Mouse (Mus musculus) bone marrow macrophage, adult 2 months (primary cell): ENCODE data around the gene Gm20547. TPM values are rescaled to one million over a fixed set of nuclear protein-coding genes. Genes with fewer than 3 reads are reported as not detected.
"Not testable (repeated sequence)": the region's sequence is repeated elsewhere in the genome, so short reads cannot be mapped to it uniquely, and the experiment has no call there.

Experiments used
- H3K27ac ChIP-seq: 2 replicates; pipeline ENCODE4 v1.5.1; 2012; ENCODE audit warnings: low read depth, low read length; ENCODE audit not compliant: insufficient read depth
- H3K4me1 ChIP-seq: 2 replicates; pipeline ENCODE4 v1.6.1; 2012; ENCODE audit warnings: low read length; ENCODE audit not compliant: control insufficient read depth, insufficient read depth
- H3K4me3 ChIP-seq: 2 replicates; pipeline ENCODE4 v1.5.1; 2012; ENCODE audit warnings: mild to moderate bottlenecking, low read length, moderate library complexity; ENCODE audit not compliant: insufficient read depth
- CTCF ChIP-seq: IDR thresholded peaks from 2 replicates; pipeline ENCODE4 v1.5.1; 2012; ENCODE audit warnings: low read depth, mild to moderate bottlenecking, low read length, moderate library complexity
- POLR2A ChIP-seq: IDR thresholded peaks from 2 replicates; pipeline ENCODE4 v1.6.1; 2012; ENCODE audit warnings: mild to moderate bottlenecking, low read depth, low read length, borderline replicate concordance
- polyA plus RNA-seq: library from polyadenylated mRNA; stranded (reverse); fragments of >200 nt; gene quantifications from 2 replicates; pipeline ENCODE4 v1.2.4, GENCODE M21; 2012; ENCODE audit not compliant: missing spikeins, insufficient read depth, insufficient read length

Gm20547 gene
- polyA plus RNA-seq, 1 experiment, result 0.27 TPM

DNA sequence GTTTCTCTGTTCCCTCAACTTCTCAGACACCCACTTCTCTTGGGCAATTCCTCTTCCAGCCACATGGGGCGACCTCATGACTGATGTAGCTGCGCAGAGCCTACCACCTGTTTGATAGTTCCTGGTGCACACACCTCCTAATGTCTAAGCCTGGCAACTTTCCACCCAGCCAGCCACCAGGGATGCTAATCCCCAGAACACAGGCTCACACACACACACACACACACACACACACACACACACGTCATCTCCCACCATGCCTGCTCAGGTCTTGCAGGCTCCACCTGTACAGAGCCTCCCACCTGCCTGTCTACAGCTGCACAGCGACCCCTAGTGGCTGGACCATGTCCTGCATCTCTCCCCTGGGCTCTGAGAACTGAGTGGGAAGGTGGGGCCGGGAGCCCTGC, 30.1 kb upstream of the Gm20547 start:
- H3K27ac ChIP-seq, result no peak overlapping the region
- TF ChIP-seq POLR2A, result no peak
- TF ChIP-seq CTCF, result peak; percentile 92
- H3K4me3 ChIP-seq, result no peak overlapping the region
- H3K4me1 ChIP-seq, result no peaks in the 10 kb centered on the region

DNA sequence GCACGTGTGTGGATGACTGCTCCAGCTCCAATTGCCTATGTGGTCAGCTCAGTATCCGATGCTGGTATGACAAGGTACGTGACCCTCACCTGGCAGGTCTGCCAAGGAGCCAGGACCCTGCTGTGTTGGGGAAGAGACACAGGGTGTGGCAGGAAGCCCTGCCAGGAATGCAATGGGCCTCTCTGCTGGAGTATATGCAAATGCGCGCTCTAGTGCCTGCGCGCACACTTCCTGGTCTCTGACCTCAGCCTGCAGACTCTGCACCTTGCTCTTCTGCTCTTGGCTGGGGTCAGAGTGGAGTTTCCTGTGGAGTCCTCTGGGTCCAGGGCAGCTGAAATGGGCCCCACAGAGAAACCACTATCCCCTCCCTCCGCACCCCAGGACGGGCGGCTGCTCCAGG, 29.1 kb upstream of the Gm20547 start:
- no peak for TF ChIP-seq CTCF
- TF ChIP-seq POLR2A, result no peak
- H3K4me3 ChIP-seq, result no peak overlapping the region
- H3K27ac ChIP-seq, result no peak overlapping the region
- no peaks in the 10 kb centered on the region for H3K4me1 ChIP-seq

DNA sequence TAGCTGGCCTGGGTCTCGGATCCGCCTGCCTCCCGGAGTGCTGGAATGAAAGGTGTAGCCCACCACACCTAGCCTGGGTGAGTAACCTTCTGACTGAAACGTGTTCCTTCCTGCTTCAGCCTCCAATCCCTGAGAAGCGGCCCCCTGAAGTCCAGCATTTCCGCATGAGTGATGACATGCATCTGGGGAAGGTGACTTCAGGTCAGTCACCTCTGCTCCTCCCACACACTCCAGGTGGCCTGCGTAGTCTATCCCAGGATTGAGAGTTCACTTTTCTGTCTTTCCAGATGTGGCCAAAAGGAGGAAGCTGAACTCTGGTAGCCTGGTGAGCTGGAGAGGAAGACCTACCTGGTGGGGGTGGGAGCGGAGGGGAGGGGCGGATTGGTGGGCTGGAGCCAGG, 21.1 kb upstream of the Gm20547 start:
- no peak for TF ChIP-seq CTCF
- no peak for TF ChIP-seq POLR2A
- peaks cover 7% of the 10 kb centered on the region for H3K4me1 ChIP-seq
- no peak overlapping the region for H3K27ac ChIP-seq
- no peak overlapping the region for H3K4me3 ChIP-seq

DNA sequence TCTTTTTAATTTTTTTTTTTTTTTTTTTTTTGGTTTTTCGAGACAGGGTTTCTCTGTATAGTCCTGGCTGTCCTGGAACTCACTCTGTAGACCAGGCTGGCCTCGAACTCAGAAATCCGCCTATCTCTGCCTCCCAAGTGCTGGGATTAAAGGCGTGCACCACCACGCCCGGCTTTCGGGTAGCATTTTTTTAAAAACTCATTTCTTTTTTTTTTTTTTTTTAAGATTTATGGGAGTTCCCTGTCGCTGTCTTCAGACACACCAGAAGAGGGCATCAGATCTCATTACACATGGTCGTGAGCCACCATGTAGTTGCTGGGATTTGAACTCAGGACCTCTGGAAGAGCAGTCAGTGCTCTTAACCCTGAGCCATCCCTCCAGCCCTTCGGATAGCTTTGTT, 20.1 kb upstream of the Gm20547 start:
- H3K4me1 ChIP-seq, H3K4me3 ChIP-seq, H3K27ac ChIP-seq: not testable (repeated sequence)

DNA sequence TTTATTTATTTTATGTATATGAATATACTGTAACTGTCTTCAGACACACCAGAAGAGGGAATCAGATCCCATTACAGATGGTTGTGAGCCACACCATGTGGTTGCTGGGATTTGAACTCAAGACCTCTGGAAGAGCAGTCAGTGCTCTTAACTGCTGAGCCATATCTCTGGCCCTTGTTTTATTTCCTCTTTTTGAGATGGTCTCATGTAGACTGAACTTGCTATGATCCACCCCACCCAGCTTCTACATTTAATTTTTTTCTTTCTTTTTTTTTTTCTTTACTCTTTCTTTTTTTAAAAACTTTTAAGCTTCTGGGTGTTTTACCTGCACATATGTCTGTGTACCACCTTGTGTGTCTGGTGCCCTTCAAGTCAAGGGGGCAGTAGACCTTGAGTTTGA, 19.0 kb upstream of the Gm20547 start:
- H3K4me1 ChIP-seq, result peaks cover 11% of the 10 kb centered on the region

DNA sequence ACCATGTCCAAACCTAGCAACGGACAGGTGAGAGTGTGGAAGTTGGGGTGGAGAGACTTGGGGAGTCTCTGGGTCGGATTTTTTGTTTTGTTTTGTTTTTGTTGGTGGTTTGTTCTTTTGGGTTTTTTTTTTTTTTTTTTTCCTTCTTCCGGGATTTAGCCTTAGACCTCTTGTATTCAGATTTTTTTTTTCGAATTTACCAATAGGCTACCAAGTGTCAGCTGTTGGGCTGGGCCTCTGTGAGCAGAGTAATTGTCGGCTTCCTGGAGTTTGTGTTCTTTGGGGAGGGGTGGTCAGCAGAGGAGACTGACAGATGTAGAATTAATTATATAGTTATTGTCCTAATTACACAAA, 18.0 kb upstream of the Gm20547 start:
- Histone ChIP-seq H3K4me3 (peak overlapping the region; percentile 87), H3K4me1 (peaks cover 11% of the 10 kb centered on the region), H3K27ac (peak overlapping the region; percentile 86)
- TF ChIP-seq POLR2A, result no peak
- TF ChIP-seq CTCF, result no peak

More for the DNA sequence above, 19.0 kb upstream of the Gm20547 start:
- H3K4me3 ChIP-seq, H3K27ac ChIP-seq: not testable (repeated sequence)

DNA sequence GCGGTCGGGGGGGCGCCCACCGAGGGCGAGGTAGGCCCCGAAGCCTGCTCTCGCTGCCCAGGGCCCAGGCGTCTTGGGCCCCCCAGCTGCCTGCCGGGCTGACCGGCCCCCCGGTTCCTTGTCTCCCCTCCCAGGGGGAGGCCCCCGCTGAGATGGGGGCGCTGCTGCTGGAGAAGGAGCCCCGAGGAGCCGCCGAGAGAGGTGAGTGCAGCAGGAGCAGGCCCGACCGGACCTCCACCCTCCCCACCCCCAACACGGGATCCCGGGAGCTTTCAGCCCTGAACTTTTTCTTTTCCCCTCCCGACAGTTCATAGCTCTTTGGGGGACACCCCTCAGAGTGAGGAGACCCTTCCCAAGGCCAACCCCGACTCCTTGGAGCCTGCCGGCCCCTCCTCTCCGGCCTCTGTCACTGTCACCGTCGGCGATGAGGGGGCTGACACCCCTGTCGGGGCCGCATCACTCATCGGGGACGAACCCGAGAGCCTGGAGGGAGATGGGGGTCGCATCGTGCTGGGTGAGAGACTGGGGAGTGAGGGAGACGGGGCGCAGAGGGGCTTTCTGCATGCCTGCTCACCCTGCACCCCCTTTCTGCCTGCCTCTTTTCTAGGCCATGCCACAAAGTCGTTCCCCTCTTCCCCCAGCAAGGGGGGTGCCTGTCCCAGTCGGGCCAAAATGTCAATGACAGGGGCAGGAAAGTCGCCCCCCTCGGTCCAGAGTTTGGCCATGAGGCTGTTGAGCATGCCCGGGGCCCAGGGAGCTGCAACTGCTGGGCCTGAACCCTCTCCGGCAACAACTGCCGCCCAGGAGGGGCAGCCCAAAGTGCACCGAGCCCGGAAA, 17.4 kb upstream of the Gm20547 start:
- Histone ChIP-seq H3K4me1 (peaks cover 11% of the 10 kb centered on the region), H3K27ac (peak overlapping the region; percentile 86), H3K4me3 (peak overlapping the region; percentile 87)
- TF ChIP-seq CTCF, result no peak
- no peak for TF ChIP-seq POLR2A

DNA sequence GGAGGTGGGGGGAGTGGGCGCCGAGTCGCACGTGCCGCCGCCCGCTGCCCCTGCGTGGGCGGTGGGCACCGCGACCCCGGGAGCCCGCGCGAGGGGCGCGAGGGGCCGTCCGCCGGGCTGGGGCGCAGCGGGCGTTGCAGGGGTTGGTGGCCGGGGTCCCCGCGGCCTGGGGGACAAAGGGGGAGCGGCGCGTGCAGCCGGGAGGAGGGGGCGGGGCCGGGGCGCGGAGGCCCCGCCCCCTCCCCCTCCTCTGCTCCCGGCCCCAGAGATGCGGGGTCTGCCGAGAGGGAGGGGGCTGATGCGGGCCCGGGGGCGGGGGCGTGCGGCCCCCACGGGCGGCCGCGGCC, 16.8 kb upstream of the Gm20547 start:
- TF ChIP-seq CTCF (no peak), POLR2A (no peak)
- Histone ChIP-seq H3K27ac (peak overlapping the region; percentile 94), H3K4me3 (peak overlapping the region; percentile 91), H3K4me1 (peaks cover 13% of the 10 kb centered on the region)

DNA sequence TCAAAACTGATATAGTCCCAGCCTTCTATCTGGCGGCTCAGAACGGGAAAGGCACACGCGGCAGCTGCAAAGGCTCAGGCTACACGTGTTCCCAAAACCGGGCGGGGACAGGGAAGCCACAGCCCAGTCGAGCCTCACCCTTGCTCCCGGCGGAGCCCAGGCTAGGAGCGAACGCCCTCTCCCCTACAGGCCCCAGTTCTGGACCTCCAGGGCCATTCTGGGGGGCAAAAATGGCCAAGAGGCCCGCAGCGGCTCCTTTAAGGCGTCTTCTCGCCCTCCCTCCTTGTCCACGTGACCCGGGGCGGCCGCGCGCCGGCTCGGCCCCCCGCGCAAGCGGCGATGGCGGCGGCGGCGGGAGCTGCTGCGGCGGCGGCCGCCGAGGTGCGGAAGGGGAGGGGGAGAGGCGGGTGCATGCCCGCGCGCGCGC, 16.3 kb upstream of the Gm20547 start, which contains the start of the genes C2 and Ehmt2:
C2 (minus strand) TSS at position 106 of the 427 bp plus-strand sequence.
Ehmt2 (plus strand) TSS at position 310 of the 427 bp plus-strand sequence.
- peak within 1 kb of the TSS; percentile 94 for H3K27ac ChIP-seq
- peak within 1 kb of the TSS; percentile 91 for H3K4me3 ChIP-seq
- peaks cover 16% of the 10 kb centered on the region for H3K4me1 ChIP-seq
- TF ChIP-seq POLR2A (no peak; the same call in 1 of the 2 replicates), CTCF (no peak)

DNA sequence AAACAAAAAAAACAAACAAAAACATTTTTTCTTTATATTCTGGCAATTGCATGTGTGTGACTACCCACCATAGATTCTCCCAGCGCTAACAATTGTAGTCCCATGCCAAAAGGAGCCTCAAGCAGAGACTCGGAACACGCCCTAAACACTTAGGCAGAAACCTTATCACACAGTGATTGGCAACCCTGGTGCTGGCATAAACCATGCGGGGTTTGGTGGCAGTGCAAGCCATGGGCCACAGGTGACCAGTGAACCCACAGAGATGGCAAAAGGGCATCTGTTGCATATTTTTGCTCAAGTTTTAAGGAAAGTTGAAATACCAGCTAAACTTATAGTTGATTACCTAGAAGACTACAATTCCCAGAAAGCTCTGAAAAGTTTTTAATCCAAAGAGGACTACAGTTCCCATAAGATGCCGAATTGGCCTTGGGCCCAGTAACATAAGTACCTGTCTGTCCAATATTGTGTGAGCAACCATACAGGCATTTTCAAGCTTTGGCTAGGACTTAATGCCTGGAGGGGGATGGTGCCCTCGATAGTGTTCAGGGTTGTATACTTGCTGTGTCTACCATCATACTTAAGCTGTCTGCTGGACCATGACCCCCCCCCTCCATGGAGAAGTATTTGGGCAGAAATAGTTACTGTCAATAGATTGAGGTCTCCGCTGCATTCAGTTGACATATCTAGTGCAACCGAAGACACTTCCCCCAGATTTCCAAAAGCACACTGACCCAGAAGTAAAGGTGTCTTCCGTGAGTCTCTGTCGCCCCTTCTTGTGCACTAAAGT, 15.7 kb upstream of the Gm20547 start:
- peak overlapping the region; percentile 94 for H3K27ac ChIP-seq
- no peak for TF ChIP-seq POLR2A
- TF ChIP-seq CTCF, result no peak

More for the DNA sequence above, 15.7 kb upstream of the Gm20547 start:
- Histone ChIP-seq H3K4me1 (peaks cover 16% of the 10 kb centered on the region), H3K4me3 (peak overlapping the region; percentile 91)
